17 mouse cellular contexts compared by ENCODE assay signal in genomic region chr16:57502230-57502629, GRCm38 (mm10).
A peak's percentile ranks its signal among the peaks of the same experiment; 100 is the strongest.
DNase-seq lines count a peak whose midpoint lies in the region; ATAC-seq and TF ChIP-seq lines count a peak whose summit lies in the region.
"Had no signal": no experiment of that assay in that cellular context is flagged by ENCODE, and none has a peak within 500 bp of the region (broad histone marks: within the 10 kb centered on the region; RNA-seq: fewer than 3 reads in every experiment).

No protein-coding gene starts in this region.

- H3K4me2 ChIP-seq in liver, postnatal 0 days (ENCODE audit: low read depth, low read length): no peak overlapping the region
- H3K4me2 ChIP-seq in liver, embryonic 11.5 days: no peak overlapping the region
- H3K4me2 ChIP-seq in forebrain, embryonic 16.5 days (ENCODE audit: low read length): no peak overlapping the region
- H3K4me2 ChIP-seq: embryonic facial prominence, embryonic 12.5 days; forebrain, embryonic 12.5 days; midbrain, embryonic 11.5 days had no signal

- TF ChIP-seq EP300 in liver, postnatal 0 days (IDR thresholded peaks at IDR 0.05; ENCODE audit: low read depth): no peak

- no peak overlapping the region for H3K27ac ChIP-seq in liver, postnatal 0 days (ENCODE audit: low read depth)
- no peak overlapping the region for H3K27ac ChIP-seq in liver, embryonic 11.5 days (ENCODE audit: low read depth, low read length)
- no peak overlapping the region for H3K27ac ChIP-seq in forebrain, embryonic 16.5 days (ENCODE audit: low read length)
- H3K27ac ChIP-seq: embryonic facial prominence, embryonic 12.5 days; forebrain, embryonic 12.5 days; layer of hippocampus, adult 2 months; liver, embryonic 14.5 days had no signal

- no peaks in the 10 kb centered on the region for H3K9me3 ChIP-seq in liver, postnatal 0 days (ENCODE audit: low read length)
- no peaks in the 10 kb centered on the region for H3K9me3 ChIP-seq in liver, embryonic 11.5 days (ENCODE audit: control insufficient read depth, low read length)
- no peaks in the 10 kb centered on the region for H3K9me3 ChIP-seq in forebrain, embryonic 16.5 days (ENCODE audit: control insufficient read depth, low read length)
- H3K9me3 ChIP-seq: embryonic facial prominence, embryonic 12.5 days; forebrain, embryonic 12.5 days; G1E had no signal

- WGBS in liver, postnatal 0 days (ENCODE audit: insufficient replicate concordance): 45% methylated on average over 2 of the region's 2 CpGs
- 50% methylated on average over 2 of the region's 2 CpGs for WGBS in liver, embryonic 11.5 days
- 34% methylated on average over 2 of the region's 2 CpGs for WGBS in forebrain, embryonic 16.5 days

- H3K4me1 ChIP-seq in liver, postnatal 0 days (ENCODE audit: insufficient read depth): no peaks in the 10 kb centered on the region
- H3K4me1 ChIP-seq in liver, embryonic 11.5 days (replicated peaks; ENCODE audit: control insufficient read depth, insufficient read depth, low read length): no peaks in the 10 kb centered on the region
- no peaks in the 10 kb centered on the region for H3K4me1 ChIP-seq in forebrain, embryonic 16.5 days (replicated peaks; ENCODE audit: control insufficient read depth, insufficient read depth, low read length)

- peak; percentile 25 for DNase-seq in adrenal gland, postnatal 14 days
- no peak for DNase-seq in adrenal gland, adult 18-20 months (ENCODE audit: low spot score in 2 of 2)
- no peak for DNase-seq in liver, postnatal 0 days
- DNase-seq in liver, embryonic 11.5 days (ENCODE audit: low spot score): no peak
- peak; percentile 24 for DNase-seq in embryo, embryonic 9.5 days (ENCODE audit: extremely low spot score)
- DNase-seq in monocyte, adult 2 months (ENCODE audit: low read depth in 1 of 2, low spot score in 2 of 2): peak; percentile 1 to 66
- DNase-seq in right cerebral cortex, postnatal 4 days: no peak
- DNase-seq: cerebellum, adult 8-10 months; gastrocnemius, postnatal 14 days had no signal

- H3K9ac ChIP-seq in liver, postnatal 0 days (replicated peaks): no peak overlapping the region
- no peak overlapping the region for H3K9ac ChIP-seq in liver, embryonic 11.5 days (ENCODE audit: low read depth, low read length)
- H3K9ac ChIP-seq in forebrain, embryonic 16.5 days (replicated peaks; ENCODE audit: low read depth, low read length): no peak overlapping the region
- H3K9ac ChIP-seq: embryonic facial prominence, embryonic 12.5 days; forebrain, embryonic 12.5 days; liver, embryonic 14.5 days had no signal

- H3K4me3 ChIP-seq in liver, postnatal 0 days (ENCODE audit: low read depth, low read length): no peak overlapping the region
- no peak overlapping the region for H3K4me3 ChIP-seq in liver, embryonic 11.5 days (ENCODE audit: low read depth, low read length)
- H3K4me3 ChIP-seq in forebrain, embryonic 16.5 days (replicated peaks; ENCODE audit: low read length): no peak overlapping the region
- H3K4me3 ChIP-seq: embryonic facial prominence, embryonic 12.5 days; forebrain, embryonic 12.5 days; layer of hippocampus, adult 2 months had no signal

- no peaks in the 10 kb centered on the region for H3K27me3 ChIP-seq in liver, postnatal 0 days (ENCODE audit: insufficient read depth, low read length)
- no peaks in the 10 kb centered on the region for H3K27me3 ChIP-seq in liver, embryonic 11.5 days (replicated peaks; ENCODE audit: control insufficient read depth, insufficient read depth, low read length)
- no peaks in the 10 kb centered on the region; the same call in 1 of the 2 replicates for H3K27me3 ChIP-seq in forebrain, embryonic 16.5 days (replicated peaks; ENCODE audit: control insufficient read depth, insufficient read depth, low read length)
- H3K27me3 ChIP-seq: embryonic facial prominence, embryonic 12.5 days; forebrain, embryonic 12.5 days had no signal

- H3K36me3 ChIP-seq in liver, postnatal 0 days (replicated peaks; ENCODE audit: insufficient read depth, low read length): no peaks in the 10 kb centered on the region
- H3K36me3 ChIP-seq in liver, embryonic 11.5 days (ENCODE audit: control insufficient read depth, insufficient read depth, low read length): no peaks in the 10 kb centered on the region
- H3K36me3 ChIP-seq in forebrain, embryonic 16.5 days (ENCODE audit: control insufficient read depth, insufficient read depth): no peaks in the 10 kb centered on the region
- H3K36me3 ChIP-seq: embryonic facial prominence, embryonic 12.5 days; forebrain, embryonic 12.5 days had no signal

- peak; percentile 33 for ATAC-seq in liver, postnatal 0 days
- ATAC-seq in liver, embryonic 11.5 days (replicated peaks; ENCODE audit: low FRiP score): no peak
- ATAC-seq in forebrain, embryonic 16.5 days: no peak
- ATAC-seq: hindbrain, embryonic 16.5 days had no signal

- TF ChIP-seq CTCF in liver, postnatal 0 days (IDR thresholded peaks at IDR 0.05; ENCODE audit: low read depth): no peak

Comparison
In these comparisons a context has a peak if more than half of its experiments do, and no peak if none do; other contexts are left out.
1. DNase-seq: peak in adrenal gland, postnatal 14 days (single experiment), embryo, embryonic 9.5 days (single experiment) and monocyte, adult 2 months (2 of 2); none in adrenal gland, adult 18-20 months (0 of 2), liver, postnatal 0 days (single experiment), liver, embryonic 11.5 days (single experiment) and right cerebral cortex, postnatal 4 days (single experiment).